19 mouse cellular contexts compared by ENCODE assay signal in the genomic region with DNA sequence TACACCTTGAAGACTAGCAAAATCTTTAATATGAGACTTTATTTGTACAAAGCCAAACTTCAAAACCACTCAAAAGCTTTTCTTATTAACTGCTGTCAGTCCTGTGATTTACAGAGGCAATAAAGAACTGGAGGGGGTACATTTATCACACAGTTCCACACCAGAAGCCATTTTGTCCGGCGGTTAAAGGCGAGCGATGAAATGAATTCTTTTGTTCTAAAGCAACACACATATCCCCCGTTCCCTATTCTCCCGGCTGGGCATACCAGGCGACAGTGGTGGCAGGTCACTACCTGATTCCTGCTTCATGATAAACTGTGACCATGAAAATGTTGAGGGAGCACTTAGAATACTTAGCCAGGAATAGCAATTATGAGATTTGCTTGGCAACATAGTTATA. TPM values are rescaled to one million over a fixed set of nuclear protein-coding genes. Genes with fewer than 3 reads are reported as not detected.
DNase-seq lines count a peak whose midpoint lies in the region; ATAC-seq lines count a peak whose summit lies in the region.
"Had no signal": no experiment of that assay in that cellular context is flagged by ENCODE, and none has a peak within 500 bp of the region (broad histone marks: within the 10 kb centered on the region; RNA-seq: fewer than 3 reads in every experiment).

No protein-coding gene starts in this region.

- H3K9me3 ChIP-seq in midbrain, embryonic 11.5 days (ENCODE audit: control insufficient read depth, low read length), result no peaks in the 10 kb centered on the region
- no peaks in the 10 kb centered on the region for H3K9me3 ChIP-seq in midbrain, embryonic 16.5 days (replicated peaks; ENCODE audit: control insufficient read depth, low read length, poor library complexity, severe bottlenecking)
- H3K9me3 ChIP-seq in limb, embryonic 12.5 days, result no peaks in the 10 kb centered on the region
- no peaks in the 10 kb centered on the region for H3K9me3 ChIP-seq in neural tube, embryonic 15.5 days (replicated peaks)
- H3K9me3 ChIP-seq: embryonic facial prominence, embryonic 15.5 days; forebrain, embryonic 10.5 days; midbrain, embryonic 13.5 days had no signal

- H3K27me3 ChIP-seq in midbrain, embryonic 11.5 days (ENCODE audit: control insufficient read depth, insufficient read depth, low read length), result no peaks in the 10 kb centered on the region
- no peaks in the 10 kb centered on the region for H3K27me3 ChIP-seq in midbrain, embryonic 16.5 days (ENCODE audit: control insufficient read depth, insufficient read depth, low read depth, low read length)
- no peaks in the 10 kb centered on the region for H3K27me3 ChIP-seq in limb, embryonic 12.5 days
- no peaks in the 10 kb centered on the region for H3K27me3 ChIP-seq in neural tube, embryonic 15.5 days (replicated peaks)

- H3K4me3 ChIP-seq in midbrain, embryonic 11.5 days (ENCODE audit: low read depth, low read length), result no peak overlapping the region
- H3K4me3 ChIP-seq in midbrain, embryonic 16.5 days (ENCODE audit: low read depth, low read length), result no peak overlapping the region
- H3K4me3 ChIP-seq in limb, embryonic 12.5 days (replicated peaks), result no peak overlapping the region
- no peak overlapping the region for H3K4me3 ChIP-seq in neural tube, embryonic 15.5 days (replicated peaks)
- H3K4me3 ChIP-seq: embryonic facial prominence, embryonic 15.5 days; forebrain, embryonic 10.5 days; midbrain, embryonic 13.5 days had no signal

- no peak for ATAC-seq in midbrain, embryonic 11.5 days (ENCODE audit: low FRiP score)
- no peak for ATAC-seq in midbrain, embryonic 16.5 days
- ATAC-seq in limb, embryonic 12.5 days (ENCODE audit: insufficient number of reproducible peaks, insufficient read depth, low FRiP score, low TSS enrichment, low read depth), result no peak
- ATAC-seq in neural tube, embryonic 15.5 days (ENCODE audit: low FRiP score), result no peak
- ATAC-seq: activated CD4-positive, CD25-positive, alpha-beta regulatory T cell, adult 4 months; midbrain, embryonic 13.5 days; Patski had no signal

- H3K36me3 ChIP-seq in midbrain, embryonic 11.5 days (ENCODE audit: control insufficient read depth, insufficient read depth, low read length), result no peaks in the 10 kb centered on the region
- H3K36me3 ChIP-seq in midbrain, embryonic 16.5 days (ENCODE audit: control insufficient read depth, insufficient read depth, low read length), result no peaks in the 10 kb centered on the region
- H3K36me3 ChIP-seq in limb, embryonic 12.5 days, result no peaks in the 10 kb centered on the region
- H3K36me3 ChIP-seq in neural tube, embryonic 15.5 days, result no peaks in the 10 kb centered on the region
- H3K36me3 ChIP-seq: embryonic facial prominence, embryonic 15.5 days; forebrain, embryonic 10.5 days; midbrain, embryonic 13.5 days had no signal

- H3K9ac ChIP-seq in midbrain, embryonic 11.5 days (ENCODE audit: low read length), result no peak overlapping the region
- no peak overlapping the region for H3K9ac ChIP-seq in midbrain, embryonic 16.5 days (ENCODE audit: low read depth, low read length)
- no peak overlapping the region; the same call in 1 of the 2 replicates for H3K9ac ChIP-seq in limb, embryonic 12.5 days (replicated peaks)
- no peak overlapping the region for H3K9ac ChIP-seq in neural tube, embryonic 15.5 days (replicated peaks)
- H3K9ac ChIP-seq: embryonic facial prominence, embryonic 15.5 days; midbrain, embryonic 13.5 days had no signal

- DNase-seq in midbrain, embryonic 11.5 days (ENCODE audit: low spot score, missing footprints), result peak; percentile 86
- DNase-seq in forelimb bud, embryonic 11.5 days (ENCODE audit: low read depth, low spot score), result peak; percentile 87
- DNase-seq in kidney, adult 8-10 months, result no peak
- DNase-seq in right cerebral cortex, adult 18-20 months, result no peak
- DNase-seq: adrenal gland, postnatal 25 days; cerebellum, adult 2 months; gastrocnemius, postnatal 10 days; kidney, adult 11 months; kidney, postnatal 14 days; lung, adult 2 months; lung, postnatal 36 days had no signal

- 63% methylated on average over 7 of the region's 7 CpGs for WGBS in midbrain, embryonic 11.5 days
- 36% methylated on average over 7 of the region's 7 CpGs for WGBS in midbrain, embryonic 16.5 days
- 9% methylated on average over 7 of the region's 7 CpGs for WGBS in limb, embryonic 12.5 days
- 7% methylated on average over 7 of the region's 7 CpGs for whole genome bisulfite sequencing in neural tube, embryonic 15.5 days

- peaks cover 5% of the 10 kb centered on the region; the same call in 1 of the 2 replicates for H3K4me1 ChIP-seq in midbrain, embryonic 11.5 days (ENCODE audit: control insufficient read depth, insufficient read depth, low read length)
- peaks cover 4% of the 10 kb centered on the region for H3K4me1 ChIP-seq in midbrain, embryonic 16.5 days (ENCODE audit: control insufficient read depth, insufficient read depth, low read length)
- H3K4me1 ChIP-seq in limb, embryonic 12.5 days (replicated peaks), result peaks cover 30% of the 10 kb centered on the region
- H3K4me1 ChIP-seq in neural tube, embryonic 15.5 days, result peaks cover 15% of the 10 kb centered on the region
- H3K4me1 ChIP-seq: embryonic facial prominence, embryonic 15.5 days had no signal

- no peak overlapping the region for H3K27ac ChIP-seq in midbrain, embryonic 11.5 days (ENCODE audit: low read depth, low read length)
- no peak overlapping the region for H3K27ac ChIP-seq in midbrain, embryonic 16.5 days (ENCODE audit: low read length)
- peak overlapping the region; percentile 81 for H3K27ac ChIP-seq in limb, embryonic 12.5 days
- peak overlapping the region; percentile 54; the same call in 1 of the 2 replicates for H3K27ac ChIP-seq in neural tube, embryonic 15.5 days (replicated peaks)
- H3K27ac ChIP-seq: embryonic facial prominence, embryonic 15.5 days; forebrain, embryonic 10.5 days; midbrain, embryonic 13.5 days had no signal

- H3K4me2 ChIP-seq in midbrain, embryonic 11.5 days, result no peak overlapping the region
- H3K4me2 ChIP-seq in midbrain, embryonic 16.5 days (ENCODE audit: low read length), result no peak overlapping the region
- peak overlapping the region; percentile 45 for H3K4me2 ChIP-seq in limb, embryonic 12.5 days
- H3K4me2 ChIP-seq in neural tube, embryonic 15.5 days, result peak overlapping the region; percentile 42
- H3K4me2 ChIP-seq: embryonic facial prominence, embryonic 15.5 days had no signal

RNA-seq across cellular contexts. Expression of gene Psmd7, which starts 20.5 kb away (rescaled TPM):
- polyA plus RNA-seq in midbrain, embryonic 11.5 days (2014; fragmentation: Nextera tagmentation; extraction: Ambion mirVana), result 317 and 319 TPM in 2 replicates
- 237 and 251 TPM in 2 replicates for polyA plus RNA-seq in midbrain, embryonic 16.5 days (2015; fragmentation: Nextera tagmentation; extraction: Ambion mirVana)
- polyA plus RNA-seq in limb, embryonic 12.5 days (2016; fragmentation: Nextera tagmentation; extraction: Ambion mirVana), result 382 and 395 TPM in 2 replicates
- polyA plus RNA-seq in neural tube, embryonic 15.5 days (2015; fragmentation: Nextera tagmentation; extraction: Ambion mirVana), result 242 and 256 TPM in 2 replicates

Comparison
In these comparisons a context has a peak if more than half of its experiments do, and no peak if none do; other contexts are left out.
1. DNase-seq: peak in midbrain, embryonic 11.5 days (single experiment) and forelimb bud, embryonic 11.5 days (single experiment); none in kidney, adult 8-10 months (0 of 2) and right cerebral cortex, adult 18-20 months (single experiment).
2. H3K27ac ChIP-seq: peak in limb, embryonic 12.5 days (single experiment) and neural tube, embryonic 15.5 days (single experiment); none in midbrain, embryonic 11.5 days (single experiment) and midbrain, embryonic 16.5 days (single experiment).
3. H3K4me2 ChIP-seq: peak in limb, embryonic 12.5 days (single experiment) and neural tube, embryonic 15.5 days (single experiment); none in midbrain, embryonic 11.5 days (single experiment) and midbrain, embryonic 16.5 days (single experiment).